Mouse (Mus musculus): Measurements from ENCODE around the gene Cep83.
A peak's percentile ranks its signal among the peaks of the same experiment; 100 is the strongest.

Cep83 gene

GRCm38 (mm10) chr10:94779319-94779718 is 90.9 kb downstream of the Cep83 start:
- no peak for DNase-seq (ENCODE audit: low spot score)

GRCm38 (mm10) chr10:94780618-94781262 is 92.3 kb downstream of the Cep83 start:
- no peak for DNase-seq (ENCODE audit: low spot score)

GRCm38 (mm10) chr10:94789205-94789604 is 100.8 kb downstream of the Cep83 start:
- DNase-seq (ENCODE audit: low spot score): no peak

GRCm38 (mm10) chr10:94793914-94794313 is 105.5 kb downstream of the Cep83 start:
- DNase-seq (ENCODE audit: low spot score): no peak

- no peak for DNase-seq (ENCODE audit: low spot score)
Observed at GRCm38 (mm10) chr10:94794666-94795244, 106.3 kb downstream of the Cep83 start.

GRCm38 (mm10) chr10:94798128-94798527 is 109.7 kb downstream of the Cep83 start:
- no peak for DNase-seq (ENCODE audit: low spot score)

- DNase-seq (ENCODE audit: low spot score): no peak
Observed at GRCm38 (mm10) chr10:94799485-94800239, 111.2 kb downstream of the Cep83 start.

- no peak for DNase-seq (ENCODE audit: low spot score)
Observed at GRCm38 (mm10) chr10:94800677-94801354, 112.4 kb downstream of the Cep83 start.

- DNase-seq (ENCODE audit: low spot score): no peak
Observed at GRCm38 (mm10) chr10:94804029-94804908, 115.8 kb downstream of the Cep83 start.

GRCm38 (mm10) chr10:94804909-94805220 is 116.4 kb downstream of the Cep83 start:
- DNase-seq (ENCODE audit: low spot score): no peak

- no peak for DNase-seq (ENCODE audit: low spot score)
Observed at GRCm38 (mm10) chr10:94807323-94807722, 118.9 kb downstream of the Cep83 start.

GRCm38 (mm10) chr10:94808275-94808674 is 119.8 kb downstream of the Cep83 start:
- no peak for DNase-seq (ENCODE audit: low spot score)

GRCm38 (mm10) chr10:94809946-94810472 is 121.6 kb downstream of the Cep83 start:
- peak; percentile 56 for DNase-seq (ENCODE audit: low spot score)

GRCm38 (mm10) chr10:94811907-94812851 is 123.7 kb downstream of the Cep83 start:
- no peak for DNase-seq (ENCODE audit: low spot score)

- DNase-seq (ENCODE audit: low spot score): no peak
Observed at GRCm38 (mm10) chr10:94818127-94818526, 129.7 kb downstream of the Cep83 start.

GRCm38 (mm10) chr10:94818781-94819665 is 130.6 kb downstream of the Cep83 start:
- peak; percentile 39 for DNase-seq (ENCODE audit: low spot score)

GRCm38 (mm10) chr10:94823971-94824760 is 135.7 kb downstream of the Cep83 start:
- DNase-seq (ENCODE audit: low spot score): peak; percentile 35

GRCm38 (mm10) chr10:94825951-94826350 is 137.5 kb downstream of the Cep83 start:
- DNase-seq (ENCODE audit: low spot score): no peak

- no peak for DNase-seq (ENCODE audit: low spot score)
Observed at GRCm38 (mm10) chr10:94826436-94826835, 138.0 kb downstream of the Cep83 start.

All from embryo, embryonic 10 days (tissue).